Mouse (Mus musculus) spleen, adult 2 months (tissue): Measurements from ENCODE around the gene Prx.

Experiments used
- CTCF ChIP-seq: fragments of 200-500 bp; IDR thresholded peaks from 2 replicates; pipeline ENCODE4 v1.5.1; 2011; ENCODE audit warnings: mild to moderate bottlenecking, inconsistent platforms; ENCODE audit not compliant: insufficient read depth, insufficient read length, insufficient replicate concordance; ENCODE audit errors: extremely low read depth
- POLR2A ChIP-seq: fragments of 200-500 bp; IDR thresholded peaks from 2 replicates; pipeline ENCODE4 v1.6.1; 2011; ENCODE audit warnings: low read depth, low read length, inconsistent platforms

- no peak for TF ChIP-seq CTCF
- TF ChIP-seq POLR2A, result no peak
Observed at GRCm38 (mm10) chr7:27549597-27549996, 50.5 kb downstream of the Prx start.
